Mouse (Mus musculus) thymus, adult 2 months (tissue): ENCODE results near the gene Doc2g.

ENCODE experiments used
- CTCF ChIP-seq: fragments of 200-500 bp; IDR thresholded peaks from 2 replicates; pipeline ENCODE4 v1.5.1; 2012; ENCODE audit warnings: mild to moderate bottlenecking, control low read depth, low read length, moderate library complexity, borderline replicate concordance; ENCODE audit not compliant: control insufficient read depth, poor library complexity, insufficient read depth; ENCODE audit errors: extremely low read depth
- POLR2A ChIP-seq: fragments of 200-500 bp; IDR thresholded peaks from 2 replicates; pipeline ENCODE4 v1.6.1; 2012; ENCODE audit warnings: mild to moderate bottlenecking, low read length, control low read depth, moderate library complexity; ENCODE audit not compliant: control insufficient read depth, poor library complexity, insufficient read depth; ENCODE audit errors: extremely low read depth

- TF ChIP-seq POLR2A: no peak
- TF ChIP-seq CTCF: no peak
Observed at GRCm38 (mm10) chr19:4054613-4055012, 51.5 kb downstream of the Doc2g start.
